Mouse (Mus musculus): ENCODE data around the gene Kansl1. TPM values are rescaled to one million over a fixed set of nuclear protein-coding genes. Genes with fewer than 3 reads are reported as not detected.

Gene Kansl1
- polyA plus RNA-seq (2011; ENCODE audit: insufficient read depth, insufficient read length, low read depth, missing spikeins) = 81.7 and 83.9 TPM in 2 replicates

DNA sequence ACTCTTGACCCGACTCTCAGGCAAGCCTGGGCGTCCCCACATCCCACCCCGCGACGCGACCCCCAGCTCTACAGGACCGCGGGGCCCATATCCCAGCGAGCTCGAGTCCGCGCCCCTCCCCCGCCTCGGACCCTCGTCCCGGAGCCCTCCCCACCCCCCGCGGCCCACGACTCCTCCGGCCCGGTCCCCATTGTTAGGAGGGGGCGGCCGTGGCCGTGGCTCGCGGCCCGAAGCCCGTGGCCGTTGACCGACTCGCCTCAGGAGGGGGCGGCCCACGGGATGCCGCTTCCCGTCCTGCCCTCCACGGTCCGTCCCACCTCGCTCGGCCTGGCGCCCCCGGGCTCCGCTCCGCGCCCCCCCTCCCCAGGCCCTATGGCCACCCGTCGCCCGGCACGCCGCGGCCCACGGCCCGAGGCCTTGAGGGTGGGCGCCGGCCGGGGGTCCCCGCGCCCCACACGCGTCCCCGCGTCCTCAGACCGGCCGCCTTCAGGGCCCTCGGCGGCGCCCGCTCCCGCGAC, at the start of gene Kansl1:
Gene Kansl1 (minus strand): TSS at position 111 of the 518 bp plus-strand sequence.
- H3K9ac ChIP-seq (ENCODE audit: low read depth, poor library complexity, severe bottlenecking) = peak within 1 kb of the TSS; percentile 100
- peaks cover 5% of the 10 kb centered on the region for H3K4me1 ChIP-seq (ENCODE audit: control insufficient read depth, insufficient read depth, low read length)
- H3K9me3 ChIP-seq (replicated peaks; ENCODE audit: control insufficient read depth, insufficient read depth, low read length, poor library complexity, severe bottlenecking) = no peaks in the 10 kb centered on the region
- no peak within 1 kb of the TSS for H3K27ac ChIP-seq (ENCODE audit: insufficient read depth, low read length)
- peaks cover 21% of the 10 kb centered on the region for H3K36me3 ChIP-seq (ENCODE audit: control insufficient read depth, insufficient read depth, low read length, poor library complexity, severe bottlenecking)
- no peak for TF ChIP-seq CTCF (IDR thresholded peaks at IDR 0.05; ENCODE audit: low read depth, low read length)
- no peak for TF ChIP-seq EP300 (IDR thresholded peaks at IDR 0.05; ENCODE audit: insufficient read depth, low read depth, low read length)
- TF ChIP-seq POLR2A (IDR thresholded peaks at IDR 0.05; ENCODE audit: insufficient read depth, low read length) = no peak
- H3K27me3 ChIP-seq (ENCODE audit: control insufficient read depth, insufficient read depth, low read length, poor library complexity, severe bottlenecking) = no peaks in the 10 kb centered on the region; the same call in 1 of the 2 replicates
- peak within 1 kb of the TSS; percentile 86 for H3K4me3 ChIP-seq (ENCODE audit: low read depth, low read length)

DNA sequence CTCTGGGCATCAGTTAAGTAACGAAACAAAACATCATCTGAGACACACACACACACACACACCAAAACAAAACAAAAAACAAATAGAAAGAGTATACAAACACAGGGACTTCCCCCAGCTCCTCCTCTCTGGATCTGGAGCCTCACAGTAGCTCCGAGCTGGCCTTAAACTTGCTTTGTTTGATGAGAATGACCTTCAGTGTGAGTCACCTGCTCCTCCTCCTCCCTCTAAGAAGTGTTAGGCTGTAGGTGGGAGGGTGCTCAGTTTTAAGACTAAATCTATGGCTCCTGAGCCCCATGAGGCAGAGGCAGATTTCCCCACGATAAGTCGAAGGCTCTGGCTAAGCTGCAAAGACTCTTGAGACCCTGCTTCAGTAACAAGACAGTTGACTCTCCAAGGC, 43.8 kb upstream of the Kansl1 start:
- no peak overlapping the region for H3K27ac ChIP-seq (ENCODE audit: insufficient read depth, low read length)
- TF ChIP-seq EP300 (IDR thresholded peaks at IDR 0.05; ENCODE audit: insufficient read depth, low read depth, low read length) (no peak), POLR2A (IDR thresholded peaks at IDR 0.05; ENCODE audit: insufficient read depth, low read length) (no peak), CTCF (IDR thresholded peaks at IDR 0.05; ENCODE audit: low read depth, low read length) (no peak)
- H3K4me3 ChIP-seq (ENCODE audit: low read depth, low read length) = no peak overlapping the region
- no peaks in the 10 kb centered on the region for H3K27me3 ChIP-seq (ENCODE audit: control insufficient read depth, insufficient read depth, low read length, poor library complexity, severe bottlenecking)
- H3K36me3 ChIP-seq (ENCODE audit: control insufficient read depth, insufficient read depth, low read length, poor library complexity, severe bottlenecking) = peaks cover 70% of the 10 kb centered on the region
- no peak overlapping the region for H3K9ac ChIP-seq (ENCODE audit: low read depth, poor library complexity, severe bottlenecking)
- no peaks in the 10 kb centered on the region for H3K9me3 ChIP-seq (replicated peaks; ENCODE audit: control insufficient read depth, insufficient read depth, low read length, poor library complexity, severe bottlenecking)
- H3K4me1 ChIP-seq (ENCODE audit: control insufficient read depth, insufficient read depth, low read length) = no peaks in the 10 kb centered on the region

DNA sequence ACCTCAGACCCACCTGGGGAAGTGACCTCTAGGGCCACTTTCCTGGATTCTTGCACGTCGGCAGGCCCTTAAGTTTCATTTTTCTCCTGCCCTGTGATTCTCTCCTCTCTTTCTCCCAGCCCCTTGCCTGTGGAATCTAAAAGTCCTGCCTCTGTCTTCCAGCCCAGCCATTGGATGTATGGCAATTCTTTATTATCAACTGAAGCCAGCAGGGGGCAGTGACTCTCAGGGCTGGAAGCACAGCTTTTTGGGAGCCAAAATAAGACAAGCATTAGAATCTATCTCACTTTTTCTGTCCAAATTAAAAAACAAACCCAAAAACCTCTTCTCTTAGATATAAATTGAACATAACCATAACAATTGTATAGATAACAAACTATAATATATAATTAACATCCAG, 41.9 kb upstream of the Kansl1 start:
- Histone ChIP-seq H3K4me3 (ENCODE audit: low read depth, low read length) (no peak overlapping the region), H3K4me1 (ENCODE audit: control insufficient read depth, insufficient read depth, low read length) (no peaks in the 10 kb centered on the region), H3K27me3 (ENCODE audit: control insufficient read depth, insufficient read depth, low read length, poor library complexity, severe bottlenecking) (no peaks in the 10 kb centered on the region), H3K27ac (ENCODE audit: insufficient read depth, low read length) (no peak overlapping the region), H3K9ac (ENCODE audit: low read depth, poor library complexity, severe bottlenecking) (no peak overlapping the region), H3K9me3 (replicated peaks; ENCODE audit: control insufficient read depth, insufficient read depth, low read length, poor library complexity, severe bottlenecking) (no peaks in the 10 kb centered on the region), H3K36me3 (ENCODE audit: control insufficient read depth, insufficient read depth, low read length, poor library complexity, severe bottlenecking) (peaks cover 65% of the 10 kb centered on the region)
- TF ChIP-seq CTCF (IDR thresholded peaks at IDR 0.05; ENCODE audit: low read depth, low read length) (peak; percentile 32), POLR2A (IDR thresholded peaks at IDR 0.05; ENCODE audit: insufficient read depth, low read length) (no peak), EP300 (IDR thresholded peaks at IDR 0.05; ENCODE audit: insufficient read depth, low read depth, low read length) (no peak)

DNA sequence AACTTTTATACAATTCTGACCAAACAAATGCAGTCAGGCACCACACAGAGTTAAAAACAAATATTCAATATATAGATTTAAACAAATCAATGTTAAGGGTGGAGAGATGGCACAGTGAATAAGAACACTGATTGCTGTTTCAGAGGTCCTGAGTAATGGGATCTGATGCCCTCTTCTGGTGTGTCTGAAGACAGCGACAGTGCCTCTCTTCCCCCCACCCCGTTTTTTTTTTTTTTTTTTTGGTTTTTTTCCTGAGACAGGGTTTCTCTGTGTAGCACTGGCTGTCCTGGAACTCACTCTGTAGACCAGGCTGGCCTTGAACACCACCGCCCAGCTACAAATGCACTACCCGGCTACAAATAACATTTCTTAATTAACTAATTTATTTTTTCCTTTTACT, 39.8 kb upstream of the Kansl1 start:
- H3K4me3 ChIP-seq (ENCODE audit: low read depth, low read length) = no peak overlapping the region
- H3K4me1 ChIP-seq (ENCODE audit: control insufficient read depth, insufficient read depth, low read length) = no peaks in the 10 kb centered on the region
- H3K27me3 ChIP-seq (ENCODE audit: control insufficient read depth, insufficient read depth, low read length, poor library complexity, severe bottlenecking) = no peaks in the 10 kb centered on the region
- no peak overlapping the region for H3K27ac ChIP-seq (ENCODE audit: insufficient read depth, low read length)
- no peaks in the 10 kb centered on the region for H3K9me3 ChIP-seq (replicated peaks; ENCODE audit: control insufficient read depth, insufficient read depth, low read length, poor library complexity, severe bottlenecking)
- TF ChIP-seq POLR2A (IDR thresholded peaks at IDR 0.05; ENCODE audit: insufficient read depth, low read length) (no peak), CTCF (IDR thresholded peaks at IDR 0.05; ENCODE audit: low read depth, low read length) (no peak), EP300 (IDR thresholded peaks at IDR 0.05; ENCODE audit: insufficient read depth, low read depth, low read length) (no peak)
- peaks cover 70% of the 10 kb centered on the region for H3K36me3 ChIP-seq (ENCODE audit: control insufficient read depth, insufficient read depth, low read length, poor library complexity, severe bottlenecking)
- H3K9ac ChIP-seq (ENCODE audit: low read depth, poor library complexity, severe bottlenecking) = no peak overlapping the region

DNA sequence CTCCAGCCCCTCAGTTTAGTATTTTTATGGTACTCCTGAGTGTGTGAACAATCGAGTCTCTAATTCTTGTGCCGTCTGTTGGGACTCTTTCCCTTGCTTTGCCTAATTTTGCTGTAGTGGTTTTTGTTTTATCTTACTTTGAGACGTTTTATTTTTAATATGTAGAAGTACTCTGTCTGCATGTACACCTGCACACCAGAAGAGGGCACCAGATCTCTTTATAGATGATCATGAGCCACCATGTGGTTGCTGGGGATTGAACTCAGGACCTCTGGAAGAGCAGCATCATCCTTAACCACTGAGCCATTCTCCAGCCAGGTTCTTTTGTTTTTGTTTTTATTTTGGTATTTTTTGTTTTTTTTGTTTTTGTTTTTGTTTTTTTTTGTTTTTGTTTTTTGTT, 19.6 kb upstream of the Kansl1 start:
- Histone ChIP-seq H3K4me1 (ENCODE audit: control insufficient read depth, insufficient read depth, low read length) (peaks cover 2% of the 10 kb centered on the region), H3K27ac (ENCODE audit: insufficient read depth, low read length) (no peak overlapping the region), H3K36me3 (ENCODE audit: control insufficient read depth, insufficient read depth, low read length, poor library complexity, severe bottlenecking) (no peaks in the 10 kb centered on the region), H3K4me3 (ENCODE audit: low read depth, low read length) (no peak overlapping the region), H3K9me3 (replicated peaks; ENCODE audit: control insufficient read depth, insufficient read depth, low read length, poor library complexity, severe bottlenecking) (peaks cover 5% of the 10 kb centered on the region; the same call in 1 of the 2 replicates), H3K27me3 (ENCODE audit: control insufficient read depth, insufficient read depth, low read length, poor library complexity, severe bottlenecking) (no peaks in the 10 kb centered on the region), H3K9ac (ENCODE audit: low read depth, poor library complexity, severe bottlenecking) (no peak overlapping the region)
- TF ChIP-seq POLR2A (IDR thresholded peaks at IDR 0.05; ENCODE audit: insufficient read depth, low read length) (no peak), EP300 (IDR thresholded peaks at IDR 0.05; ENCODE audit: insufficient read depth, low read depth, low read length) (no peak), CTCF (IDR thresholded peaks at IDR 0.05; ENCODE audit: low read depth, low read length) (no peak)

DNA sequence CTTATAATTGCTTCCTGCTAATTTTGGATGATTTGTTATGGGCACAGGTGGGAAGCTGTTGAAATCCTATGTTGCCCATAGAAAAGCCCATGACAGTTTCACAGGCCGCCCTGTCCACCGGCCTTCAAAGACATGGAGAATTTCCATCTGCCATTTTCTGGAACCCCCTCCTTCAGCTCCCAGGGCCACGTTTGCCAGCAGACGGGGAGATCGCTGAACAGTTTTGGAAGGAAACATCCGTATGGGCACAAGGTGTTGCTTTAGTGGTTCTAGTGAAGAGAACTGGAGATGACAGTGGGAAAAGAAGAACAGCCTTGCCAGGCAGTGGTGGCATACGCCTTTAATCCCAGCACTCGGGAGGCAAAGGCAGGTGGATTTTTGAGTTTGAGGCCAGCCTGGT, 13.3 kb upstream of the Kansl1 start:
- Histone ChIP-seq H3K27ac (ENCODE audit: insufficient read depth, low read length) (no peak overlapping the region), H3K4me3 (ENCODE audit: low read depth, low read length) (no peak overlapping the region), H3K9me3 (replicated peaks; ENCODE audit: control insufficient read depth, insufficient read depth, low read length, poor library complexity, severe bottlenecking) (peaks cover 5% of the 10 kb centered on the region; the same call in 1 of the 2 replicates), H3K27me3 (ENCODE audit: control insufficient read depth, insufficient read depth, low read length, poor library complexity, severe bottlenecking) (no peaks in the 10 kb centered on the region), H3K36me3 (ENCODE audit: control insufficient read depth, insufficient read depth, low read length, poor library complexity, severe bottlenecking) (no peaks in the 10 kb centered on the region), H3K4me1 (ENCODE audit: control insufficient read depth, insufficient read depth, low read length) (peaks cover 2% of the 10 kb centered on the region), H3K9ac (ENCODE audit: low read depth, poor library complexity, severe bottlenecking) (no peak overlapping the region)
- TF ChIP-seq POLR2A (IDR thresholded peaks at IDR 0.05; ENCODE audit: insufficient read depth, low read length) (no peak), EP300 (IDR thresholded peaks at IDR 0.05; ENCODE audit: insufficient read depth, low read depth, low read length) (no peak), CTCF (IDR thresholded peaks at IDR 0.05; ENCODE audit: low read depth, low read length) (no peak)

Measured in ES-Bruce4 (cell line).